Mouse (Mus musculus) lung, postnatal 0 days (tissue): ENCODE measurements at regions not wholly inside any gene's neighbourhood (a gene's known extent, or its start where the extent isn't known, plus 50 kb on each side); places are given as distances from the start of the nearest gene placed in this dataset.

Source experiments
- CTCF ChIP-seq: IDR thresholded peaks from 2 replicates; pipeline ENCODE4 v1.5.1; 2016; ENCODE audit warnings: antibody characterized with exemption, mild to moderate bottlenecking
- EP300 ChIP-seq: IDR thresholded peaks from 2 replicates; pipeline ENCODE4 v1.6.1; 2016; ENCODE audit warnings: antibody characterized with exemption, mild to moderate bottlenecking, control low read depth

- TF ChIP-seq CTCF (no peak), EP300 (no peak)
Measured at GRCm38 (mm10) chr10:16937705-16938104, 785.3 kb upstream of the Cited2 start.
